Mouse (Mus musculus) heart, adult 2 months (tissue): ENCODE data around the gene Tob1. TPM values are rescaled to one million over a fixed set of nuclear protein-coding genes. Genes with fewer than 3 reads are reported as not detected.

Experiments
- DNase-seq, 2 experiments: peaks; one replicate each; pipeline ENCODE4 v3.0.0; 2021
- H3K27ac ChIP-seq: fragments of 200-600 bp; 2 replicates; pipeline ENCODE4 v1.8.1; 2022
- H3K27me3 ChIP-seq: fragments of 200-500 bp; 2 replicates; pipeline ENCODE4 v1.6.1; 2012; ENCODE audit warnings: mild to moderate bottlenecking, low read length, inconsistent platforms, mixed read lengths; ENCODE audit not compliant: control insufficient read depth, insufficient read depth
- H3K36me3 ChIP-seq: fragments of 200-500 bp; 2 replicates; pipeline ENCODE4 v1.6.1; 2012; ENCODE audit warnings: low read length, inconsistent platforms; ENCODE audit not compliant: control insufficient read depth, insufficient read depth
- H3K4me1 ChIP-seq: fragments of 200-500 bp; 2 replicates; pipeline ENCODE4 v1.6.1; 2011; ENCODE audit warnings: low read length; ENCODE audit not compliant: control insufficient read depth, insufficient read depth
- H3K4me3 ChIP-seq: fragments of 200-600 bp; 2 replicates; pipeline ENCODE4 v1.8.1; 2022
- H3K79me2 ChIP-seq: fragments of 200-500 bp; replicated peaks from 2 replicates; pipeline ENCODE4 v1.6.1; 2012; ENCODE audit warnings: mild to moderate bottlenecking, inconsistent platforms, low read length, moderate library complexity, mixed read lengths; ENCODE audit not compliant: control insufficient read depth, insufficient read depth
- H3K9ac ChIP-seq: fragments of 200-500 bp; 2 replicates; pipeline ENCODE4 v1.6.1; 2012; ENCODE audit warnings: low read depth, mild to moderate bottlenecking, control low read depth, inconsistent platforms, low read length, mixed read lengths
- CTCF ChIP-seq: fragments of 200-600 bp; IDR thresholded peaks from 2 replicates; pipeline ENCODE4 v1.8.1; 2022; ENCODE audit warnings: antibody characterized with exemption, mild to moderate bottlenecking, moderate library complexity
- EP300 ChIP-seq: fragments of 200-500 bp; IDR thresholded peaks from 2 replicates; pipeline ENCODE4 v1.6.1; 2011; ENCODE audit warnings: low read depth, low read length, control low read depth; ENCODE audit not compliant: insufficient read depth
- POLR2A ChIP-seq: fragments of 200-500 bp; IDR thresholded peaks from 2 replicates; pipeline ENCODE4 v1.6.1; 2011; ENCODE audit warnings: mild to moderate bottlenecking, low read depth, low read length, control low read depth; ENCODE audit not compliant: insufficient read depth
- WGBS: fragments of 180-500 bp; shearing (Covaris S2); methylation state at CpG from one replicate; pipeline ENCODE4 v1.1.7; 2018; 5-methylcytosine and 5-hydroxymethylcytosine counted together
- intact Hi-C: fragments of 180-260 bp; cut with DNase I; formaldehyde crosslinking; loops from one replicate; pipeline ENCODE4 v1.15.1; 2025
- polyA plus RNA-seq: library from polyadenylated mRNA; depleted of rRNA; stranded (reverse); fragments of >200 nt; gene quantifications from 2 replicates; pipeline ENCODE4 v1.2.3, GENCODE M21; 2012
- total RNA-seq, 2 experiments: library from RNA; stranded (reverse); gene quantifications; 2 replicates each; pipeline ENCODE4 v1.2.3; 2021

The Tob1 gene
- total and polyA plus RNA-seq, 3 experiments, result 29.0 to 55.1 (median 47.6) TPM

GRCm38 (mm10) chr11:94234857-94235256 is 23.6 kb downstream of the Tob1 start:
- Histone ChIP-seq H3K79me2 (no peaks in the 10 kb centered on the region), H3K27ac (no peak overlapping the region), H3K9ac (no peak overlapping the region), H3K4me1 (peaks cover 15% of the 10 kb centered on the region), H3K4me3 (no peak overlapping the region), H3K27me3 (no peaks in the 10 kb centered on the region), H3K36me3 (no peaks in the 10 kb centered on the region)
- TF ChIP-seq CTCF, result no peak
- no peak for TF ChIP-seq POLR2A
- TF ChIP-seq EP300, result no peak
- intact Hi-C loops, result no loop called here
- 92% methylated on average over 8 of the region's 8 CpGs for WGBS
- no peak for DNase-seq

GRCm38 (mm10) chr11:94236074-94236473 is 24.8 kb downstream of the Tob1 start:
- intact Hi-C loops, result loop anchor here (1.0 to 2.0 kb wide), 3 partner anchors 41 to 251 kb away; partner anchors contain the start of gene Spata20
- 31% methylated on average over 3 of the region's 3 CpGs for WGBS
- Histone ChIP-seq H3K9ac (no peak overlapping the region), H3K27me3 (no peaks in the 10 kb centered on the region), H3K4me1 (peaks cover 15% of the 10 kb centered on the region), H3K27ac (no peak overlapping the region), H3K79me2 (no peaks in the 10 kb centered on the region), H3K36me3 (no peaks in the 10 kb centered on the region), H3K4me3 (no peak overlapping the region)
- peak; percentile 66 to 71 for DNase-seq
- TF ChIP-seq EP300 (peak; percentile 89; the same call in 1 of the 2 replicates), CTCF (peak; percentile 92), POLR2A (no peak)

GRCm38 (mm10) chr11:94238786-94239185 is 27.5 kb downstream of the Tob1 start:
- intact Hi-C loops, result no loop called here
- DNase-seq, result no peak
- no peaks in the 10 kb centered on the region for H3K79me2 ChIP-seq
- TF ChIP-seq POLR2A (no peak), CTCF (no peak), EP300 (no peak)
- H3K9ac ChIP-seq, result no peak overlapping the region
- peaks cover 2% of the 10 kb centered on the region for H3K4me1 ChIP-seq
- H3K4me3 ChIP-seq, result no peak overlapping the region
- H3K27me3 ChIP-seq, result no peaks in the 10 kb centered on the region
- 96% methylated on average over 8 of the region's 8 CpGs for WGBS
- no peak overlapping the region for H3K27ac ChIP-seq
- no peaks in the 10 kb centered on the region for H3K36me3 ChIP-seq

- TF ChIP-seq EP300 (no peak), CTCF (no peak), POLR2A (no peak)
- Histone ChIP-seq H3K36me3 (no peaks in the 10 kb centered on the region), H3K27me3 (no peaks in the 10 kb centered on the region), H3K4me1 (peaks cover 1% of the 10 kb centered on the region; the same call in 1 of the 2 replicates), H3K9ac (no peak overlapping the region), H3K4me3 (no peak overlapping the region), H3K79me2 (no peaks in the 10 kb centered on the region), H3K27ac (no peak overlapping the region)
- intact Hi-C loops, result no loop called here
- no peak for DNase-seq
- 44% methylated on average over 9 of the region's 9 CpGs for WGBS
These were observed 28.5 kb downstream of the Tob1 start for GRCm38 (mm10) chr11:94239706-94240105.

- Histone ChIP-seq H3K36me3 (no peaks in the 10 kb centered on the region), H3K79me2 (no peaks in the 10 kb centered on the region), H3K27me3 (no peaks in the 10 kb centered on the region), H3K4me1 (no peaks in the 10 kb centered on the region), H3K9ac (peak overlapping the region; percentile 58), H3K27ac (peak overlapping the region; percentile 47), H3K4me3 (peak overlapping the region; percentile 37)
- WGBS, result 9% methylated on average over 29 of the region's 29 CpGs
- TF ChIP-seq EP300 (no peak), POLR2A (no peak), CTCF (no peak)
- intact Hi-C loops, result no loop called here
- peak; percentile 21 to 52 for DNase-seq
These were observed 31.6 kb downstream of the Tob1 start for GRCm38 (mm10) chr11:94242760-94243421.

GRCm38 (mm10) chr11:94243422-94244180 is 32.3 kb downstream of the Tob1 start:
- Histone ChIP-seq H3K27me3 (no peaks in the 10 kb centered on the region), H3K27ac (peak overlapping the region; percentile 47; the same call in 1 of the 2 replicates), H3K4me3 (peak overlapping the region; percentile 37), H3K4me1 (no peaks in the 10 kb centered on the region), H3K36me3 (no peaks in the 10 kb centered on the region), H3K9ac (no peak overlapping the region; the same call in 1 of the 2 replicates), H3K79me2 (no peaks in the 10 kb centered on the region)
- TF ChIP-seq CTCF (no peak), POLR2A (no peak)
- 39% methylated on average over 15 of the region's 15 CpGs for WGBS
- peak in 1 of 2 experiments; percentile 8 for DNase-seq
- intact Hi-C loops, result no loop called here
